Mouse (Mus musculus) liver, embryonic 13.5 days (tissue): ENCODE measurements around the gene Ywhae. TPM values are rescaled to one million over a fixed set of nuclear protein-coding genes. Genes with fewer than 3 reads are reported as not detected.

Experiments
- polyA plus RNA-seq: library from polyadenylated mRNA; unstranded; fragments of >200 nt; fragmentation: Nextera tagmentation; extraction: Ambion mirVana; gene quantifications from 2 replicates; pipeline ENCODE4 v1.2.1, GENCODE M21; 2015

Gene Ywhae
- polyA plus RNA-seq, 1 experiment from 2014 or later, result 325 TPM

Other genes with a start within 250 kb of the Ywhae start
- gene Prpf8, start 246.1 kb upstream of the Ywhae start, polyA plus RNA-seq, result 28.2 and 31.5 TPM in 2 replicates
- 1.4 and 1.6 TPM in 2 replicates for gene Rilp, start 222.8 kb upstream of the Ywhae start, polyA plus RNA-seq
- 2.6 and 3.0 TPM in 2 replicates for gene Scarf1, start 219.3 kb upstream of the Ywhae start, polyA plus RNA-seq
- gene Slc43a2, start 201.2 kb upstream of the Ywhae start, polyA plus RNA-seq, result 3.7 and 5.9 TPM in 2 replicates
- gene Pitpna, start 144.8 kb upstream of the Ywhae start, polyA plus RNA-seq, result 33.2 and 38.3 TPM in 2 replicates
- gene Inpp5k, start 101.9 kb upstream of the Ywhae start, polyA plus RNA-seq, result 12.9 and 13.9 TPM in 2 replicates
- gene Myo1c, start 82.4 kb upstream of the Ywhae start, polyA plus RNA-seq, result 18.3 and 23.0 TPM in 2 replicates
- gene Crk, start 53.6 kb upstream of the Ywhae start, polyA plus RNA-seq, result 37.1 and 41.6 TPM in 2 replicates
- gene Doc2b, start 63.2 kb downstream of the Ywhae start, polyA plus RNA-seq, result 0.05 and 0.06 TPM in 2 replicates
- 0.31 and 0.43 TPM in 2 replicates for gene Rph3al, start 205.6 kb downstream of the Ywhae start, polyA plus RNA-seq